Mouse (Mus musculus): ENCODE results near the gene Mpi.

Gene Mpi

GRCm38 (mm10) chr9:57561711-57562099, 9.1 kb upstream of the Mpi start:
- DNase-seq (ENCODE audit: low spot score): no peak

- DNase-seq (ENCODE audit: low spot score): peak; percentile 93
Measured at GRCm38 (mm10) chr9:57560861-57561710, 8.5 kb upstream of the Mpi start, which contains the start of gene Scamp2. Gene Scamp2, plus strand, starts transcription at chr9:57560943.

- no peak for DNase-seq (ENCODE audit: low spot score)
Measured at GRCm38 (mm10) chr9:57560263-57560662, 7.7 kb upstream of the Mpi start.

GRCm38 (mm10) chr9:57559568-57559967, 7.0 kb upstream of the Mpi start:
- DNase-seq (ENCODE audit: low spot score): no peak

GRCm38 (mm10) chr9:57558625-57559024, 6.1 kb upstream of the Mpi start:
- no peak for DNase-seq (ENCODE audit: low spot score)

GRCm38 (mm10) chr9:57557215-57557614, 4.7 kb upstream of the Mpi start:
- no peak for DNase-seq (ENCODE audit: low spot score)

- no peak for DNase-seq (ENCODE audit: low spot score)
Measured at GRCm38 (mm10) chr9:57554753-57555152, 2.2 kb upstream of the Mpi start.

- no peak for DNase-seq (ENCODE audit: low spot score)
Measured at GRCm38 (mm10) chr9:57553119-57553518, 556 bp upstream of the Mpi start.

- no peak for DNase-seq (ENCODE audit: low spot score)
Measured at GRCm38 (mm10) chr9:57550126-57550862, 2.3 kb downstream of the Mpi start.

- no peak for DNase-seq (ENCODE audit: low spot score)
Measured at GRCm38 (mm10) chr9:57549186-57549585, 3.4 kb downstream of the Mpi start.

- DNase-seq (ENCODE audit: low spot score): no peak
Measured at GRCm38 (mm10) chr9:57547869-57548268, 4.7 kb downstream of the Mpi start.

- no peak for DNase-seq (ENCODE audit: low spot score)
Measured at GRCm38 (mm10) chr9:57547287-57547686, 5.3 kb downstream of the Mpi start.

- no peak for DNase-seq (ENCODE audit: low spot score)
Measured at GRCm38 (mm10) chr9:57543951-57544350, 8.6 kb downstream of the Mpi start.

- no peak for DNase-seq (ENCODE audit: low spot score)
Measured at GRCm38 (mm10) chr9:57541312-57541711, 11.3 kb downstream of the Mpi start.

GRCm38 (mm10) chr9:57539550-57539949, 13.0 kb downstream of the Mpi start:
- no peak for DNase-seq (ENCODE audit: low spot score)

- no peak for DNase-seq (ENCODE audit: low spot score)
Measured at GRCm38 (mm10) chr9:57537728-57538181, 14.8 kb downstream of the Mpi start.

GRCm38 (mm10) chr9:57537044-57537727, 15.4 kb downstream of the Mpi start, which contains the start of gene Fam219b:
Gene Fam219b, plus strand, starts transcription at chr9:57537528.
- peak; percentile 83 for DNase-seq (ENCODE audit: low spot score)

GRCm38 (mm10) chr9:57536362-57536761, 16.2 kb downstream of the Mpi start:
- DNase-seq (ENCODE audit: low spot score): no peak

GRCm38 (mm10) chr9:57531946-57532345, 20.6 kb downstream of the Mpi start:
- DNase-seq (ENCODE audit: low spot score): no peak

GRCm38 (mm10) chr9:57526435-57526834, 26.1 kb downstream of the Mpi start:
- DNase-seq (ENCODE audit: low spot score): no peak

- DNase-seq (ENCODE audit: low spot score): no peak
Measured at GRCm38 (mm10) chr9:57525516-57525915, 27.0 kb downstream of the Mpi start.

- no peak for DNase-seq (ENCODE audit: low spot score)
Measured at GRCm38 (mm10) chr9:57524439-57524838, 28.1 kb downstream of the Mpi start.

All from spleen, adult 12 weeks (tissue).